Mouse (Mus musculus): Measurements from ENCODE around the gene Tm2d1. TPM values are rescaled to one million over a fixed set of nuclear protein-coding genes. Genes with fewer than 3 reads are reported as not detected.

Gene Tm2d1
- 163 and 202 TPM in 2 replicates for polyA plus RNA-seq (2015; fragmentation: Nextera tagmentation; extraction: Ambion mirVana)

GRCm38 (mm10) chr4:98382716-98383424, at the start of gene Tm2d1:
Gene Tm2d1 (minus strand): TSS chr4:98383306.

GRCm38 (mm10) chr4:98395690-98396437, 12.8 kb upstream of the Tm2d1 start, which contains the start of gene Patj:
Gene Patj (plus strand): TSS chr4:98395785.

Other genes starting within 250 kb of the Tm2d1 start
- gene Patj, start 12.5 kb upstream of the Tm2d1 start, polyA plus RNA-seq (2015; fragmentation: Nextera tagmentation; extraction: Ambion mirVana) = 1.4 and 2.8 TPM in 2 replicates